ENCODE assay signal across 13 mouse cellular contexts in genomic region chr1:158310426-158311156, GRCm38 (mm10). TPM values are rescaled to one million over a fixed set of nuclear protein-coding genes. Genes with fewer than 3 reads are reported as not detected.
A peak's percentile ranks its signal among the peaks of the same experiment; 100 is the strongest.
DNase-seq lines count a peak whose midpoint lies in the region; ATAC-seq and TF ChIP-seq lines count a peak whose summit lies in the region.
"Had no signal": no experiment of that assay in that cellular context is flagged by ENCODE, and none has a peak within 500 bp of the region (broad histone marks: within the 10 kb centered on the region; RNA-seq: fewer than 3 reads in every experiment).

No protein-coding gene starts in this region.

- no peaks in the 10 kb centered on the region for H3K9me3 ChIP-seq in midbrain, postnatal 0 days (ENCODE audit: low read length)
- H3K9me3 ChIP-seq in midbrain, embryonic 14.5 days (ENCODE audit: control insufficient read depth, low read length): no peaks in the 10 kb centered on the region
- H3K9me3 ChIP-seq: kidney, embryonic 15.5 days; neural tube, embryonic 13.5 days had no signal

- no peak overlapping the region for H3K4me2 ChIP-seq in midbrain, postnatal 0 days (ENCODE audit: low read depth, low read length, poor library complexity, severe bottlenecking)
- H3K4me2 ChIP-seq in midbrain, embryonic 14.5 days (ENCODE audit: low read length): no peak overlapping the region
- H3K4me2 ChIP-seq: kidney, embryonic 15.5 days; neural tube, embryonic 13.5 days had no signal

- H3K4me3 ChIP-seq in midbrain, postnatal 0 days (ENCODE audit: low read depth, low read length): no peak overlapping the region
- no peak overlapping the region for H3K4me3 ChIP-seq in midbrain, embryonic 14.5 days (replicated peaks; ENCODE audit: low read depth, low read length)
- H3K4me3 ChIP-seq: kidney, embryonic 15.5 days; megakaryocyte, embryonic 14.5 days; neural tube, embryonic 13.5 days had no signal

- H3K27ac ChIP-seq in midbrain, postnatal 0 days (ENCODE audit: low read depth, low read length): no peak overlapping the region
- no peak overlapping the region for H3K27ac ChIP-seq in midbrain, embryonic 14.5 days (replicated peaks; ENCODE audit: low read depth, low read length)
- H3K27ac ChIP-seq: kidney, embryonic 15.5 days; neural tube, embryonic 13.5 days had no signal

- ATAC-seq in frontal cortex, adult (ENCODE audit: low TSS enrichment): peak; percentile 39; the same call in 1 of the 2 replicates
- no peak for ATAC-seq in midbrain, postnatal 0 days (ENCODE audit: low FRiP score)
- no peak for ATAC-seq in midbrain, embryonic 14.5 days (ENCODE audit: low FRiP score, low TSS enrichment)
- ATAC-seq in monocyte, adult 5-6 weeks (replicated peaks; ENCODE audit: insufficient number of reproducible peaks, low FRiP score, low TSS enrichment, poor library complexity, severe bottlenecking): no peak
- ATAC-seq: activated CD4-positive, CD25-positive, alpha-beta regulatory T cell, adult 4 months had no signal

- H3K4me1 ChIP-seq in midbrain, postnatal 0 days (ENCODE audit: insufficient read depth, low read length): no peaks in the 10 kb centered on the region
- no peaks in the 10 kb centered on the region for H3K4me1 ChIP-seq in midbrain, embryonic 14.5 days (ENCODE audit: control insufficient read depth, insufficient read depth, low read length)
- H3K4me1 ChIP-seq: kidney, embryonic 15.5 days; megakaryocyte, embryonic 14.5 days; neural tube, embryonic 13.5 days had no signal

- peak; percentile 25 for TF ChIP-seq CTCF in midbrain, postnatal 0 days (IDR thresholded peaks at IDR 0.05)

- DNase-seq in frontal cortex, postnatal 10 days (ENCODE audit: low spot score in 2 of 2): no peak
- DNase-seq in midbrain, postnatal 0 days (ENCODE audit: low spot score): peak; percentile 27
- DNase-seq in midbrain, embryonic 14.5 days: no peak
- DNase-seq in cerebellum, adult 11-12 months: peak; percentile 96
- peak; percentile 2 for DNase-seq in skeletal muscle tissue, adult 2 months (ENCODE audit: low read depth, low spot score)
- no peak for DNase-seq in lung, postnatal 14 days
- DNase-seq: heart, postnatal 10 days had no signal

- no peak overlapping the region for H3K9ac ChIP-seq in midbrain, postnatal 0 days (replicated peaks; ENCODE audit: low read length, poor library complexity, severe bottlenecking)
- H3K9ac ChIP-seq in midbrain, embryonic 14.5 days (replicated peaks; ENCODE audit: low read length): no peak overlapping the region
- H3K9ac ChIP-seq: kidney, embryonic 15.5 days; neural tube, embryonic 13.5 days had no signal

- WGBS in midbrain, postnatal 0 days: 72% methylated on average over 5 of the region's 5 CpGs
- 64% methylated on average over 5 of the region's 5 CpGs for WGBS in midbrain, embryonic 14.5 days

- no peaks in the 10 kb centered on the region for H3K36me3 ChIP-seq in midbrain, postnatal 0 days (ENCODE audit: insufficient read depth, low read length)
- H3K36me3 ChIP-seq in midbrain, embryonic 14.5 days (ENCODE audit: control insufficient read depth, insufficient read depth, low read length): no peaks in the 10 kb centered on the region
- H3K36me3 ChIP-seq: kidney, embryonic 15.5 days; neural tube, embryonic 13.5 days had no signal

- no peaks in the 10 kb centered on the region for H3K27me3 ChIP-seq in midbrain, postnatal 0 days (ENCODE audit: insufficient read depth, low read length)
- no peaks in the 10 kb centered on the region for H3K27me3 ChIP-seq in midbrain, embryonic 14.5 days (ENCODE audit: control insufficient read depth, insufficient read depth, low read length)
- H3K27me3 ChIP-seq: kidney, embryonic 15.5 days; megakaryocyte, embryonic 14.5 days; neural tube, embryonic 13.5 days had no signal

RNA-seq across cellular contexts. Expression of gene Brinp2, which starts 45.5 kb away (rescaled TPM):
- total RNA-seq in midbrain, postnatal 0 days (2014; rRNA removed): 55.8 and 67.0 TPM in 2 replicates
- polyA plus RNA-seq in midbrain, postnatal 0 days (2015; fragmentation: Nextera tagmentation; extraction: Ambion mirVana): 41.0 and 44.0 TPM in 2 replicates
- 27.1 and 27.6 TPM in 2 replicates for polyA plus RNA-seq in midbrain, embryonic 14.5 days (2014; fragmentation: Nextera tagmentation; extraction: Ambion mirVana)
- total RNA-seq in monocyte, adult 5-6 weeks (2017): not detected in 3 replicates

RNA-seq across cellular contexts. Expression of gene Astn1, which starts 51.5 kb away (rescaled TPM):
- total RNA-seq in midbrain, postnatal 0 days (2014; rRNA removed): 157 and 180 TPM in 2 replicates
- 36.5 and 36.7 TPM in 2 replicates for polyA plus RNA-seq in midbrain, postnatal 0 days (2015; fragmentation: Nextera tagmentation; extraction: Ambion mirVana)
- polyA plus RNA-seq in midbrain, embryonic 14.5 days (2014; fragmentation: Nextera tagmentation; extraction: Ambion mirVana): 54.8 and 59.6 TPM in 2 replicates
- total RNA-seq in monocyte, adult 5-6 weeks (2017): not detected in 3 replicates

Comparison
In these comparisons a context has a peak if more than half of its experiments do, and no peak if none do; other contexts are left out.
1. DNase-seq: peak in midbrain, postnatal 0 days (single experiment), cerebellum, adult 11-12 months (single experiment) and skeletal muscle tissue, adult 2 months (single experiment); none in frontal cortex, postnatal 10 days (0 of 2), midbrain, embryonic 14.5 days (single experiment) and lung, postnatal 14 days (single experiment).
2. RNA of gene Brinp2, which starts 45.5 kb away (total RNA-seq): 55.8 to 67.0 TPM in midbrain, postnatal 0 days; not detected in monocyte, adult 5-6 weeks; every median in the first group is over 10 times any median in the second.
3. RNA of gene Astn1, which starts 51.5 kb away (total RNA-seq): 157 to 180 TPM in midbrain, postnatal 0 days; not detected in monocyte, adult 5-6 weeks; every median in the first group is over 100 times any median in the second.